Mouse (Mus musculus) limb, embryonic 12.5 days (tissue): Measurements from ENCODE around the gene Trir. TPM values are rescaled to one million over a fixed set of nuclear protein-coding genes. Genes with fewer than 3 reads are reported as not detected.

ENCODE experiments used
- ATAC-seq: fragments of 200-750 bp; cut with Nextera tagmentation; 2 replicates; pipeline ENCODE4 v1.8.0; 2017; ENCODE audit warnings: low read depth, moderate TSS enrichment; ENCODE audit not compliant: insufficient number of reproducible peaks, insufficient read depth, low FRiP score, low TSS enrichment
- H3K27ac ChIP-seq: fragments of 300-500 bp; sonication (generic); 2 replicates; pipeline ENCODE4 v1.5.1; 2016; ENCODE audit warnings: mild to moderate bottlenecking, moderate library complexity
- H3K27me3 ChIP-seq: fragments of 300-500 bp; sonication (generic); 2 replicates; pipeline ENCODE4 v1.6.1; 2016; ENCODE audit warnings: mild to moderate bottlenecking, moderate library complexity
- H3K36me3 ChIP-seq: fragments of 300-500 bp; sonication (generic); 2 replicates; pipeline ENCODE4 v1.6.1; 2016; ENCODE audit warnings: mild to moderate bottlenecking, moderate library complexity
- H3K4me1 ChIP-seq: fragments of 300-500 bp; sonication (generic); replicated peaks from 2 replicates; pipeline ENCODE4 v1.6.1; 2016
- H3K4me2 ChIP-seq: fragments of 300-500 bp; sonication (generic); 2 replicates; pipeline ENCODE4 v1.6.1; 2016; ENCODE audit warnings: mild to moderate bottlenecking, moderate library complexity
- H3K4me3 ChIP-seq: fragments of 300-500 bp; sonication (generic); replicated peaks from 2 replicates; pipeline ENCODE4 v1.5.1; 2016; ENCODE audit warnings: mild to moderate bottlenecking
- H3K9ac ChIP-seq: fragments of 300-500 bp; sonication (generic); replicated peaks from 2 replicates; pipeline ENCODE4 v1.6.1; 2016; ENCODE audit warnings: mild to moderate bottlenecking, moderate library complexity
- H3K9me3 ChIP-seq: fragments of 300-500 bp; sonication (generic); 2 replicates; pipeline ENCODE4 v1.6.1; 2016; ENCODE audit warnings: mild to moderate bottlenecking, moderate library complexity
- WGBS: fragments of 180-500 bp; shearing (Covaris S2); methylation state at CpG from one replicate; pipeline ENCODE4 v1.1.7; 2016; 5-methylcytosine and 5-hydroxymethylcytosine counted together
- polyA plus RNA-seq: library from polyadenylated mRNA; unstranded; fragments of >200 nt; fragmentation: Nextera tagmentation; extraction: Ambion mirVana; gene quantifications from 2 replicates; pipeline ENCODE4 v1.2.1, GENCODE M21; 2016

The Trir gene
- polyA plus RNA-seq, 1 experiment from 2014 or later = 177 TPM

GRCm38 (mm10) chr8:84985049-84985683, 41.5 kb upstream of the Trir start:
- H3K4me2 ChIP-seq = peak overlapping the region; percentile 99
- ATAC-seq = no peak
- 1% methylated on average over 23 of the region's 23 CpGs for WGBS
- H3K27me3 ChIP-seq = peaks cover 14% of the 10 kb centered on the region
- no peaks in the 10 kb centered on the region for H3K9me3 ChIP-seq
- H3K27ac ChIP-seq = peak overlapping the region; percentile 45
- H3K9ac ChIP-seq = peak overlapping the region; percentile 58
- peak overlapping the region; percentile 53 for H3K4me3 ChIP-seq
- H3K4me1 ChIP-seq = peaks cover 50% of the 10 kb centered on the region
- no peaks in the 10 kb centered on the region for H3K36me3 ChIP-seq

- ATAC-seq = no peak
- Histone ChIP-seq H3K4me1 (peaks cover 45% of the 10 kb centered on the region), H3K27me3 (peaks cover 14% of the 10 kb centered on the region)
These were observed 40.8 kb upstream of the Trir start for GRCm38 (mm10) chr8:84985684-84986378.

GRCm38 (mm10) chr8:84986379-84986945, 40.2 kb upstream of the Trir start:
- Histone ChIP-seq H3K4me3 (peak overlapping the region; percentile 53), H3K9me3 (no peaks in the 10 kb centered on the region), H3K4me1 (peaks cover 44% of the 10 kb centered on the region), H3K9ac (no peak overlapping the region; the same call in 1 of the 2 replicates), H3K4me2 (peak overlapping the region; percentile 99), H3K36me3 (no peaks in the 10 kb centered on the region), H3K27me3 (peaks cover 14% of the 10 kb centered on the region), H3K27ac (peak overlapping the region; percentile 53; the same call in 1 of the 2 replicates)
- ATAC-seq = no peak
- 34% methylated on average over 8 of the region's 8 CpGs for WGBS

More at GRCm38 (mm10) chr8:84985684-84986378, 40.8 kb upstream of the Trir start:
- Histone ChIP-seq H3K9ac (peak overlapping the region; percentile 58), H3K4me3 (peak overlapping the region; percentile 53), H3K9me3 (no peaks in the 10 kb centered on the region), H3K36me3 (no peaks in the 10 kb centered on the region), H3K4me2 (peak overlapping the region; percentile 99), H3K27ac (peak overlapping the region; percentile 53)
- under 1% methylated on average over 53 of the region's 53 CpGs for WGBS

GRCm38 (mm10) chr8:84987388-84987787, 39.2 kb upstream of the Trir start:
- H3K9ac ChIP-seq = no peak overlapping the region
- ATAC-seq = no peak
- no peak overlapping the region for H3K27ac ChIP-seq
- peaks cover 14% of the 10 kb centered on the region for H3K27me3 ChIP-seq
- peaks cover 38% of the 10 kb centered on the region for H3K4me1 ChIP-seq
- WGBS = 86% methylated on average over 5 of the region's 5 CpGs
- no peak overlapping the region for H3K4me2 ChIP-seq
- H3K4me3 ChIP-seq = no peak overlapping the region
- H3K36me3 ChIP-seq = no peaks in the 10 kb centered on the region
- no peaks in the 10 kb centered on the region for H3K9me3 ChIP-seq

GRCm38 (mm10) chr8:84987903-84988302, 38.7 kb upstream of the Trir start:
- Histone ChIP-seq H3K4me3 (no peak overlapping the region), H3K27ac (no peak overlapping the region), H3K27me3 (peaks cover 14% of the 10 kb centered on the region), H3K9ac (no peak overlapping the region), H3K4me2 (no peak overlapping the region), H3K4me1 (peaks cover 38% of the 10 kb centered on the region), H3K36me3 (no peaks in the 10 kb centered on the region), H3K9me3 (no peaks in the 10 kb centered on the region)
- ATAC-seq = no peak
- whole genome bisulfite sequencing = 69% methylated on average over 2 of the region's 2 CpGs

- no peak overlapping the region for H3K27ac ChIP-seq
- peaks cover 34% of the 10 kb centered on the region for H3K4me1 ChIP-seq
- H3K4me2 ChIP-seq = peak overlapping the region; percentile 82
- no peak overlapping the region for H3K4me3 ChIP-seq
- 5% methylated on average over 15 of the region's 15 CpGs for WGBS
- H3K36me3 ChIP-seq = no peaks in the 10 kb centered on the region
- H3K9me3 ChIP-seq = no peaks in the 10 kb centered on the region
- no peak for ATAC-seq
- H3K27me3 ChIP-seq = peaks cover 24% of the 10 kb centered on the region
- H3K9ac ChIP-seq = no peak overlapping the region
These were observed 37.3 kb upstream of the Trir start for GRCm38 (mm10) chr8:84989311-84989731.

GRCm38 (mm10) chr8:84989810-84990209, 36.8 kb upstream of the Trir start:
- Histone ChIP-seq H3K27ac (peak overlapping the region; percentile 57; the same call in 1 of the 2 replicates), H3K27me3 (peaks cover 29% of the 10 kb centered on the region), H3K4me3 (peak overlapping the region; percentile 61), H3K4me2 (peak overlapping the region; percentile 82), H3K9ac (peak overlapping the region; percentile 50), H3K4me1 (peaks cover 29% of the 10 kb centered on the region), H3K9me3 (no peaks in the 10 kb centered on the region), H3K36me3 (no peaks in the 10 kb centered on the region; the same call in 1 of the 2 replicates)
- WGBS = under 1% methylated on average over 15 of the region's 15 CpGs
- peak; percentile 52 for ATAC-seq

- H3K27me3 ChIP-seq = peaks cover 32% of the 10 kb centered on the region
- no peaks in the 10 kb centered on the region; the same call in 1 of the 2 replicates for H3K36me3 ChIP-seq
- H3K4me2 ChIP-seq = peak within 1 kb of the TSS; percentile 82
- WGBS = under 1% methylated on average over 28 of the region's 28 CpGs
- no peaks in the 10 kb centered on the region for H3K9me3 ChIP-seq
- H3K4me3 ChIP-seq = peak within 1 kb of the TSS; percentile 61
- H3K4me1 ChIP-seq = peaks cover 24% of the 10 kb centered on the region
- peak within 1 kb of the TSS; percentile 57; the same call in 1 of the 2 replicates for H3K27ac ChIP-seq
- peak within 1 kb of the TSS; percentile 66 for H3K9ac ChIP-seq
- ATAC-seq = peak; percentile 88
These were observed 36.3 kb upstream of the Trir start, which contains the start of gene Hook2 for GRCm38 (mm10) chr8:84990349-84990748. Hook2 (plus strand) TSS chr8:84990603.

- H3K4me2 ChIP-seq = peak overlapping the region; percentile 82
- H3K36me3 ChIP-seq = no peaks in the 10 kb centered on the region; the same call in 1 of the 2 replicates
- H3K27me3 ChIP-seq = peaks cover 32% of the 10 kb centered on the region
- H3K27ac ChIP-seq = 0 out of 2 replicates have a peak overlapping the region, but pooled peaks have one; percentile 53
- 2% methylated on average over 15 of the region's 15 CpGs for WGBS
- peaks cover 24% of the 10 kb centered on the region for H3K4me1 ChIP-seq
- H3K9me3 ChIP-seq = no peaks in the 10 kb centered on the region
- H3K9ac ChIP-seq = peak overlapping the region; percentile 66
- peak; percentile 38; the same call in 1 of the 2 replicates for ATAC-seq
- H3K4me3 ChIP-seq = peak overlapping the region; percentile 61
These were observed 35.8 kb upstream of the Trir start for GRCm38 (mm10) chr8:84990836-84991235.

- Histone ChIP-seq H3K27ac (no peak overlapping the region), H3K4me2 (no peak overlapping the region), H3K4me3 (no peak overlapping the region), H3K9me3 (no peaks in the 10 kb centered on the region), H3K27me3 (peaks cover 41% of the 10 kb centered on the region), H3K9ac (no peak overlapping the region), H3K36me3 (peaks cover 4% of the 10 kb centered on the region; the same call in 1 of the 2 replicates), H3K4me1 (peaks cover 17% of the 10 kb centered on the region)
- WGBS = 90% methylated on average over 9 of the region's 9 CpGs
- ATAC-seq = no peak
These were observed 32.2 kb upstream of the Trir start for GRCm38 (mm10) chr8:84994375-84994774.

GRCm38 (mm10) chr8:84995680-84996079, 30.9 kb upstream of the Trir start:
- peak overlapping the region; percentile 11; the same call in 1 of the 2 replicates for H3K4me3 ChIP-seq
- peaks cover 14% of the 10 kb centered on the region for H3K4me1 ChIP-seq
- H3K27me3 ChIP-seq = peaks cover 41% of the 10 kb centered on the region
- H3K36me3 ChIP-seq = peaks cover 4% of the 10 kb centered on the region; the same call in 1 of the 2 replicates
- H3K4me2 ChIP-seq = 0 out of 2 replicates have a peak overlapping the region, but pooled peaks have one; percentile 11
- H3K9me3 ChIP-seq = no peaks in the 10 kb centered on the region
- H3K27ac ChIP-seq = no peak overlapping the region
- no peak for ATAC-seq
- H3K9ac ChIP-seq = no peak overlapping the region; the same call in 1 of the 2 replicates
- WGBS = 21% methylated on average over 25 of the region's 25 CpGs
